Mouse (Mus musculus): ENCODE measurements around the gene Toe1. TPM values are rescaled to one million over a fixed set of nuclear protein-coding genes. Genes with fewer than 3 reads are reported as not detected.

Gene Toe1
- polyA plus RNA-seq, 1 experiment from 2014 or later, result 41.1 TPM

- Histone ChIP-seq H3K4me1 (ENCODE audit: control insufficient read depth, insufficient read depth, low read length) (no peaks in the 10 kb centered on the region), H3K4me2 (ENCODE audit: low read depth, severe bottlenecking) (no peak overlapping the region), H3K36me3 (ENCODE audit: control insufficient read depth, insufficient read depth, low read length) (no peaks in the 10 kb centered on the region), H3K27me3 (ENCODE audit: control insufficient read depth, insufficient read depth, low read length) (no peaks in the 10 kb centered on the region), H3K9ac (ENCODE audit: low read length) (no peak overlapping the region), H3K9me3 (ENCODE audit: control insufficient read depth, low read length) (no peaks in the 10 kb centered on the region), H3K27ac (replicated peaks; ENCODE audit: low read depth, low read length) (no peak overlapping the region), H3K4me3 (ENCODE audit: low read depth, low read length) (no peak overlapping the region)
- DNase-seq (ENCODE audit: low spot score), result no peak
- no peak for ATAC-seq (ENCODE audit: insufficient number of reproducible peaks, low FRiP score, low TSS enrichment, low read depth)
- 85% methylated on average over 5 of the region's 5 CpGs for WGBS
Measured at GRCm38 (mm10) chr4:116815276-116815675, 7.8 kb upstream of the Toe1 start.

DNA sequence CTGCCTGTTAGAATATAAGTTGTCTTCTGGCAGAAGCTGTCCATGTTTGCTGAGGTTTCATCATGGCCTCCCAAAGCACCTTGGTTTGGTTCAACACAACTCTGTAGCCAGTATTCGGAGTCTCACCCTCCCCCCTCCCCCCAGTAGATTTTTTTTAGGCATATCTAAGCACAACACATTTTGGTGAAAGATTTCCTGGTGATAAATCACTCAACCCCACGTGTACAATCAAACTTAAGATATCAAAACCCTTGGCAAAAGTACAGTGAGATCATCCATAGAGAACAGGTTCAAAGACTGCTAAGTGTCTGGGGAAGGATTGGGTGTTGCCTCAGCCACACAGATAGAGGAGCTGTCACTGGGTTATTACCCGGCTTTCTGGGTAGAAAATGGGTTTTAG lies 3.6 kb upstream of the Toe1 start:
- H3K4me3 ChIP-seq (ENCODE audit: low read depth, low read length), result no peak overlapping the region
- H3K9me3 ChIP-seq (ENCODE audit: control insufficient read depth, low read length), result no peaks in the 10 kb centered on the region
- no peak overlapping the region for H3K9ac ChIP-seq (ENCODE audit: low read length)
- H3K27ac ChIP-seq (replicated peaks; ENCODE audit: low read depth, low read length), result no peak overlapping the region
- H3K4me2 ChIP-seq (ENCODE audit: low read depth, severe bottlenecking), result no peak overlapping the region
- WGBS, result 71% methylated on average over 3 of the region's 3 CpGs
- H3K27me3 ChIP-seq (ENCODE audit: control insufficient read depth, insufficient read depth, low read length), result no peaks in the 10 kb centered on the region
- no peaks in the 10 kb centered on the region for H3K36me3 ChIP-seq (ENCODE audit: control insufficient read depth, insufficient read depth, low read length)
- peaks cover 5% of the 10 kb centered on the region for H3K4me1 ChIP-seq (ENCODE audit: control insufficient read depth, insufficient read depth, low read length)
- ATAC-seq (ENCODE audit: insufficient number of reproducible peaks, low FRiP score, low TSS enrichment, low read depth) (no peak), DNase-seq (ENCODE audit: low spot score) (no peak)

- peaks cover 12% of the 10 kb centered on the region; the same call in 1 of the 2 replicates for H3K36me3 ChIP-seq (ENCODE audit: control insufficient read depth, insufficient read depth, low read length)
- ATAC-seq (ENCODE audit: insufficient number of reproducible peaks, low FRiP score, low TSS enrichment, low read depth) (no peak), DNase-seq (ENCODE audit: low spot score) (no peak)
- no peaks in the 10 kb centered on the region for H3K9me3 ChIP-seq (ENCODE audit: control insufficient read depth, low read length)
- no peak overlapping the region for H3K9ac ChIP-seq (ENCODE audit: low read length)
- H3K4me2 ChIP-seq (ENCODE audit: low read depth, severe bottlenecking), result no peak overlapping the region
- H3K4me3 ChIP-seq (ENCODE audit: low read depth, low read length), result no peak overlapping the region
- WGBS, result 43% methylated on average over 5 of the region's 5 CpGs
- no peak overlapping the region for H3K27ac ChIP-seq (replicated peaks; ENCODE audit: low read depth, low read length)
- H3K27me3 ChIP-seq (ENCODE audit: control insufficient read depth, insufficient read depth, low read length), result no peaks in the 10 kb centered on the region
- H3K4me1 ChIP-seq (ENCODE audit: control insufficient read depth, insufficient read depth, low read length), result no peaks in the 10 kb centered on the region
Measured at GRCm38 (mm10) chr4:116799901-116800300, 7.5 kb downstream of the Toe1 start.

DNA sequence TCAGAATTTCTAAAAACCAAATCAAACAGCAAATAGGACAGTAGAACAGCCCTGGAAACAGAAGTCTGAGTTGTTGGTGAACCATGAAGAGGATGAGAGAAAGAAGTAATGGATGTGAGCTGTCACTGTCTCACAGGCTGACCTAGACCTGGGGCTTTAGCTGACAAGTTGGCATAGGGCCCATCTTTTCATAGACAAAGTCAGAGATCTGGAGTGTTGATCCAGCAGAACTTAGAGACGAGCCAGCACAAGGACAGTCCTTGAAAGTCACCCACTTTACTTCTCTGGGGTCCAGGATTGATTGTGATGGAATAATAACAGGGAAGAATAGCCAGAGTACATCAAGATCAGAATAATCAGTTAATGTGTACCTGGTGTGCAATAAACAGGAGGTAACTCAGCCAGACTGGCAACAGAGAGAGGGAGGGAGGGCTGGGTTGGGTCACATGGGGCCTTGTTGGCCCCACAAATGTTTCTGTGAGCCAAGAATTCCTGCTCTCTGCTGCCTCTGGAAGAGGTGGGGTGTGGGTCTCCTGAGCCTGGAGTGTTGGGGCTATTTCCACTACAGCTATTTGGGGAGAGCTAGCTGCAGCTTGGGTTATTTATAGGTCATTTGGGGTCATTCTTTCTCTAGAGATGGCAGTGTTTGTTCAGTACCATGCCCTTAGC lies 10.9 kb downstream of the Toe1 start:
- Histone ChIP-seq H3K9me3 (ENCODE audit: control insufficient read depth, low read length) (no peaks in the 10 kb centered on the region), H3K36me3 (ENCODE audit: control insufficient read depth, insufficient read depth, low read length) (no peaks in the 10 kb centered on the region), H3K9ac (ENCODE audit: low read length) (no peak overlapping the region), H3K27me3 (ENCODE audit: control insufficient read depth, insufficient read depth, low read length) (no peaks in the 10 kb centered on the region), H3K4me1 (ENCODE audit: control insufficient read depth, insufficient read depth, low read length) (no peaks in the 10 kb centered on the region), H3K4me3 (ENCODE audit: low read depth, low read length) (no peak overlapping the region), H3K4me2 (ENCODE audit: low read depth, severe bottlenecking) (no peak overlapping the region), H3K27ac (replicated peaks; ENCODE audit: low read depth, low read length) (no peak overlapping the region)
- 86% methylated on average over 1 of the region's 1 CpGs for WGBS
- ATAC-seq (ENCODE audit: insufficient number of reproducible peaks, low FRiP score, low TSS enrichment, low read depth), result no peak
- DNase-seq (ENCODE audit: low spot score), result no peak

GRCm38 (mm10) chr4:116794273-116794672 lies 13.2 kb downstream of the Toe1 start:
- Histone ChIP-seq H3K9ac (ENCODE audit: low read length) (no peak overlapping the region), H3K4me1 (ENCODE audit: control insufficient read depth, insufficient read depth, low read length) (no peaks in the 10 kb centered on the region), H3K4me2 (ENCODE audit: low read depth, severe bottlenecking) (no peak overlapping the region), H3K9me3 (ENCODE audit: control insufficient read depth, low read length) (no peaks in the 10 kb centered on the region), H3K4me3 (ENCODE audit: low read depth, low read length) (no peak overlapping the region), H3K36me3 (ENCODE audit: control insufficient read depth, insufficient read depth, low read length) (no peaks in the 10 kb centered on the region), H3K27ac (replicated peaks; ENCODE audit: low read depth, low read length) (no peak overlapping the region), H3K27me3 (ENCODE audit: control insufficient read depth, insufficient read depth, low read length) (no peaks in the 10 kb centered on the region)
- no peak for DNase-seq (ENCODE audit: low spot score)
- 84% methylated on average over 2 of the region's 2 CpGs for WGBS
- ATAC-seq (ENCODE audit: insufficient number of reproducible peaks, low FRiP score, low TSS enrichment, low read depth), result no peak

GRCm38 (mm10) chr4:116792453-116792852 lies 15.0 kb downstream of the Toe1 start:
- Histone ChIP-seq H3K27ac (replicated peaks; ENCODE audit: low read depth, low read length) (no peak overlapping the region), H3K9me3 (ENCODE audit: control insufficient read depth, low read length) (no peaks in the 10 kb centered on the region), H3K4me3 (ENCODE audit: low read depth, low read length) (no peak overlapping the region), H3K4me1 (ENCODE audit: control insufficient read depth, insufficient read depth, low read length) (no peaks in the 10 kb centered on the region), H3K36me3 (ENCODE audit: control insufficient read depth, insufficient read depth, low read length) (no peaks in the 10 kb centered on the region), H3K4me2 (ENCODE audit: low read depth, severe bottlenecking) (no peak overlapping the region), H3K9ac (ENCODE audit: low read length) (no peak overlapping the region), H3K27me3 (ENCODE audit: control insufficient read depth, insufficient read depth, low read length) (no peaks in the 10 kb centered on the region)
- no peak for ATAC-seq (ENCODE audit: insufficient number of reproducible peaks, low FRiP score, low TSS enrichment, low read depth)
- DNase-seq (ENCODE audit: low spot score), result no peak
- WGBS, result 84% methylated on average over 8 of the region's 8 CpGs

GRCm38 (mm10) chr4:116788956-116789355 lies 18.5 kb downstream of the Toe1 start:
- Histone ChIP-seq H3K9ac (ENCODE audit: low read length) (no peak overlapping the region), H3K4me1 (ENCODE audit: control insufficient read depth, insufficient read depth, low read length) (no peaks in the 10 kb centered on the region), H3K36me3 (ENCODE audit: control insufficient read depth, insufficient read depth, low read length) (no peaks in the 10 kb centered on the region), H3K27ac (replicated peaks; ENCODE audit: low read depth, low read length) (no peak overlapping the region), H3K27me3 (ENCODE audit: control insufficient read depth, insufficient read depth, low read length) (no peaks in the 10 kb centered on the region), H3K4me2 (ENCODE audit: low read depth, severe bottlenecking) (no peak overlapping the region), H3K4me3 (ENCODE audit: low read depth, low read length) (no peak overlapping the region), H3K9me3 (ENCODE audit: control insufficient read depth, low read length) (no peaks in the 10 kb centered on the region)
- peak; percentile 87 for DNase-seq (ENCODE audit: low spot score)
- no peak for ATAC-seq (ENCODE audit: insufficient number of reproducible peaks, low FRiP score, low TSS enrichment, low read depth)
- WGBS, result 3% methylated on average over 3 of the region's 3 CpGs

DNA sequence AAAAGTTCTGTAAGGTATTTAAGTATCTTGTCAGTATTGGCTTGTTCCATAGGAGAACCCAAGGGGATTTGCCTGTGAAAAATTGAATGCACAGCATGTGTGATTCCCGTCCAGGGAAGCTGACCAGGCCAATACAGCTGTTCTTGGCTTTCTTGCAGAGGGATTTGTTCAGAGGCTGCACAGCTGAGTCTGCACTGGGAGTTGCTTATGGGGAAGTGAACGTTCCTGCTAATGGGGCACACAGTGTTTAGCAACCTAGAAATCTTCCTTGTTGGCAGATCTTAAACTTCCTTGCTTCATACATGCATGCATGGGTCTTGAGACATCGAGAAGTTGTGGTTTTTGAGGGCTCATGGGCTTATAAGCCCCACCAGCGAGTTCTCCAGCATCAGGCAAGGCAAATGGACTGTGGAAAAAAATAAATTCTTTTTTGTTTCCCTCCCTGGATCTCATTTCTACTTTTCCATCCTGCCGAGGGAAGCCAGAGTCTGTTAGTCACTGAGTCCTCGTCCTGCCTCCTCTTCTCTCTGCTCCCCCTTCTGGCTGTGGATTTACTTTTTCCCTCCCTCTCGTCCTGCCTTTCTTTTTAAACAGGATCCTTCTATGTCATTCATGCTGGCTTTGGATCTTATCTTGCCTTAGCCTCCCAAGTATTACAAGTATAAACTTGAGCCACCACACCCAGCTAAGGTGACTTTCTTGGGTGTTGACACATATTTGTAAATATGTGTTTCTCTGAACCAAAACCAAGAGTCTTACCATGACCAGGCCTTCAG lies 19.3 kb downstream of the Toe1 start:
- no peak overlapping the region for H3K4me3 ChIP-seq (ENCODE audit: low read depth, low read length)
- no peaks in the 10 kb centered on the region for H3K27me3 ChIP-seq (ENCODE audit: control insufficient read depth, insufficient read depth, low read length)
- ATAC-seq (ENCODE audit: insufficient number of reproducible peaks, low FRiP score, low TSS enrichment, low read depth) (no peak), DNase-seq (ENCODE audit: low spot score) (no peak)
- no peaks in the 10 kb centered on the region for H3K36me3 ChIP-seq (ENCODE audit: control insufficient read depth, insufficient read depth, low read length)
- H3K9me3 ChIP-seq (ENCODE audit: control insufficient read depth, low read length), result no peaks in the 10 kb centered on the region
- no peak overlapping the region for H3K27ac ChIP-seq (replicated peaks; ENCODE audit: low read depth, low read length)
- no peaks in the 10 kb centered on the region for H3K4me1 ChIP-seq (ENCODE audit: control insufficient read depth, insufficient read depth, low read length)
- H3K4me2 ChIP-seq (ENCODE audit: low read depth, severe bottlenecking), result no peak overlapping the region
- WGBS, result 45% methylated on average over 7 of the region's 7 CpGs
- H3K9ac ChIP-seq (ENCODE audit: low read length), result no peak overlapping the region
